ENCODE assay signal across 10 mouse cellular contexts in the genomic region with DNA sequence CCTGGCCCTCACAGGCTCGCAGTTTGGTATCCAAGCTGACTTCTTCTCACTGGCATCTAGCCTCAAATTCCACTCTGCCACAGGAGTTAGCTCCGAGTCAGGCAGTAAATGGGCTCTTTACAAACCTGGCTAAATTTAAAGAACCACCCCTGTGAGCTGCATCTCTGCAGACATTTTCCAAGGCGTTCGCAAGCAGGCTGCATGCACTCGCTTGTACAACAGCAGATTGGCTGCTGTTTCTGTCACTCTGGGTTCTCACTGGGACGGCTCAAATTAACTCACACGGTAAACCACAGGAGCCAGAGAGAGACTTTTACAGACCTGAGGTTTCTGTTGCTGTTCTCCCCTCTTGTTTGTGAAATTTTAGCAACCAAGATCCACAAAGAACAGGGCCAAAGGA.
DNase-seq lines count a peak whose midpoint lies in the region; ATAC-seq lines count a peak whose summit lies in the region.
"Had no signal": no experiment of that assay in that cellular context is flagged by ENCODE, and none has a peak within 500 bp of the region (broad histone marks: within the 10 kb centered on the region; RNA-seq: fewer than 3 reads in every experiment).

No protein-coding gene starts in this region.

- DNase-seq in kidney, postnatal 10 days: peak; percentile 46
- no peak for DNase-seq in kidney, adult 9 months
- peak; percentile 38 for DNase-seq in embryonic facial prominence, embryonic 11.5 days (ENCODE audit: low spot score)
- peak; percentile 73 for DNase-seq in right cerebral cortex, adult 18-20 months
- DNase-seq in liver: no peak
- DNase-seq in spleen, adult 12 weeks (ENCODE audit: low spot score): no peak
- DNase-seq in adrenal gland, postnatal 4 days (ENCODE audit: low spot score in 2 of 2): no peak

- H3K27ac ChIP-seq in embryonic facial prominence, embryonic 11.5 days (replicated peaks; ENCODE audit: low read depth, low read length): no peak overlapping the region
- no peak overlapping the region for H3K27ac ChIP-seq in heart, embryonic 15.5 days
- H3K27ac ChIP-seq: hindbrain, embryonic 15.5 days; midbrain, embryonic 12.5 days had no signal

- no peak overlapping the region for H3K4me3 ChIP-seq in embryonic facial prominence, embryonic 11.5 days (ENCODE audit: low read depth, low read length)
- no peak overlapping the region for H3K4me3 ChIP-seq in heart, embryonic 15.5 days
- H3K4me3 ChIP-seq: hindbrain, embryonic 15.5 days; midbrain, embryonic 12.5 days had no signal

- ATAC-seq in embryonic facial prominence, embryonic 11.5 days (replicated peaks; ENCODE audit: insufficient number of reproducible peaks, low FRiP score, low TSS enrichment, low read depth): no peak
- ATAC-seq in heart, embryonic 15.5 days (replicated peaks; ENCODE audit: insufficient number of reproducible peaks, insufficient read depth, low FRiP score, low read depth): no peak

- no peaks in the 10 kb centered on the region for H3K9me3 ChIP-seq in embryonic facial prominence, embryonic 11.5 days (replicated peaks; ENCODE audit: control insufficient read depth, low read length)
- H3K9me3 ChIP-seq in heart, embryonic 15.5 days (replicated peaks): no peaks in the 10 kb centered on the region
- H3K9me3 ChIP-seq: hindbrain, embryonic 15.5 days; midbrain, embryonic 12.5 days had no signal

- H3K4me2 ChIP-seq in embryonic facial prominence, embryonic 11.5 days (ENCODE audit: low read depth, low read length): no peak overlapping the region
- peak overlapping the region; percentile 38 for H3K4me2 ChIP-seq in heart, embryonic 15.5 days
- H3K4me2 ChIP-seq: hindbrain, embryonic 15.5 days; midbrain, embryonic 12.5 days had no signal

- no peaks in the 10 kb centered on the region for H3K27me3 ChIP-seq in embryonic facial prominence, embryonic 11.5 days (ENCODE audit: control insufficient read depth, insufficient read depth, low read length)
- no peaks in the 10 kb centered on the region for H3K27me3 ChIP-seq in heart, embryonic 15.5 days
- H3K27me3 ChIP-seq: hindbrain, embryonic 15.5 days had no signal

- H3K4me1 ChIP-seq in embryonic facial prominence, embryonic 11.5 days (ENCODE audit: control insufficient read depth, insufficient read depth, low read length): peaks cover 2% of the 10 kb centered on the region; the same call in 1 of the 2 replicates
- H3K4me1 ChIP-seq in heart, embryonic 15.5 days (replicated peaks): peaks cover 22% of the 10 kb centered on the region

- H3K9ac ChIP-seq in embryonic facial prominence, embryonic 11.5 days (replicated peaks; ENCODE audit: low read length): no peak overlapping the region
- H3K9ac ChIP-seq in heart, embryonic 15.5 days: no peak overlapping the region
- H3K9ac ChIP-seq: hindbrain, embryonic 15.5 days; midbrain, embryonic 12.5 days had no signal

- no peaks in the 10 kb centered on the region for H3K36me3 ChIP-seq in embryonic facial prominence, embryonic 11.5 days (replicated peaks; ENCODE audit: control insufficient read depth, insufficient read depth, low read depth, low read length)
- no peaks in the 10 kb centered on the region for H3K36me3 ChIP-seq in heart, embryonic 15.5 days
- H3K36me3 ChIP-seq: hindbrain, embryonic 15.5 days; midbrain, embryonic 12.5 days had no signal

- 51% methylated on average over 7 of the region's 7 CpGs for WGBS in embryonic facial prominence, embryonic 11.5 days
- WGBS in heart, embryonic 15.5 days: 31% methylated on average over 7 of the region's 7 CpGs

Comparison
In these comparisons a context has a peak if more than half of its experiments do, and no peak if none do; other contexts are left out.
1. DNase-seq: peak in kidney, postnatal 10 days (single experiment), embryonic facial prominence, embryonic 11.5 days (single experiment) and right cerebral cortex, adult 18-20 months (single experiment); none in kidney, adult 9 months (single experiment), liver (single experiment), spleen, adult 12 weeks (single experiment) and adrenal gland, postnatal 4 days (0 of 2).